Mouse (Mus musculus) liver, embryonic 14.5 days (tissue): ENCODE measurements at regions not wholly inside any gene's neighbourhood (a gene's known extent, or its start where the extent isn't known, plus 50 kb on each side); places are given as distances from the start of the nearest gene placed in this dataset.

Experiments
- CTCF ChIP-seq: IDR thresholded peaks from 2 replicates; pipeline ENCODE4 v1.5.1; 2016; ENCODE audit warnings: antibody characterized with exemption, low read depth, control low read depth
- EP300 ChIP-seq: IDR thresholded peaks from 2 replicates; pipeline ENCODE4 v1.6.1; 2016; ENCODE audit warnings: antibody characterized with exemption, low read depth

DNA sequence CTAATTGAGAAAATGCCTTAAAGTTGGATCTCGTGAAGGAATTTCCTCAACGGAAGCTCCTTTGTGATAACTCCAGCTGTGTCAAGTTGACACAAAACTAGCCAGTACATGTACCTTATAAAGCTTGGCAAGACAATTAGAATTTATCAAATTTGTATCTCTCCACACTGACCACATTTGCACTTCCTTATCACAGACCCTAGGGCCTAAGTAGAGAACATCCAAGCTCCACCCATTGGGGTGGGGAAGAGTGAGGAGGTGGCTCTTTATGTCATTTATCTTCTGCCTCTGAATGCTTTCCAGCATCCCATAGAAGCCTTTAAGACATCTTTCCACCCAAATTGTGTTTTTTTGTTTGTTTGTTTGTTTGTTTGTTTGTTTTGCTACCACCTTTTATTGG, 146.8 kb downstream of the Cd55b start:
- TF ChIP-seq CTCF (no peak), EP300 (no peak)
